Mouse (Mus musculus) cerebellum, postnatal 25 days (tissue): ENCODE results near the gene Abhd17b.
A peak's percentile ranks its signal among the peaks of the same experiment; 100 is the strongest.

Source experiments
- DNase-seq, 2 experiments: peaks; one replicate each; pipeline ENCODE4 v3.0.0; 2021; ENCODE audit warnings: mixed read lengths in 2 of 2

The Abhd17b gene

GRCm38 (mm10) chr19:21733176-21733575 is 80.2 kb downstream of the Abhd17b start:
- no peak for DNase-seq

GRCm38 (mm10) chr19:21734112-21734511 is 81.1 kb downstream of the Abhd17b start:
- DNase-seq = peak; percentile 55 to 81
